Mouse (Mus musculus): ENCODE data around the gene Ugt2a2. TPM values are rescaled to one million over a fixed set of nuclear protein-coding genes. Genes with fewer than 3 reads are reported as not detected.
"Not testable (repeated sequence)": the region's sequence is repeated elsewhere in the genome, so short reads cannot be mapped to it uniquely, and the experiment has no call there.

The Ugt2a2 gene
- polyA plus RNA-seq (2015; fragmentation: Nextera tagmentation; extraction: Ambion mirVana): not detected in 2 replicates

GRCm38 (mm10) chr5:87482160-87482559 lies at the start of gene Ugt2a2:
TSS of gene Ugt2a2 (minus strand) at chr5:87482260.
- Histone ChIP-seq H3K9me3 (no peaks in the 10 kb centered on the region), H3K27me3 (replicated peaks) (no peaks in the 10 kb centered on the region), H3K9ac (no peak within 1 kb of the TSS), H3K36me3 (no peaks in the 10 kb centered on the region), H3K4me3 (replicated peaks) (no peak within 1 kb of the TSS), H3K4me2 (replicated peaks) (no peak within 1 kb of the TSS), H3K4me1 (replicated peaks) (no peaks in the 10 kb centered on the region), H3K27ac (no peak within 1 kb of the TSS)
- WGBS: 83% methylated on average over 5 of the region's 5 CpGs
- ATAC-seq: no peak

GRCm38 (mm10) chr5:87523561-87523960 lies 41.5 kb upstream of the Ugt2a2 start:
- H3K4me1 ChIP-seq (replicated peaks); H3K36me3 ChIP-seq; H3K27ac ChIP-seq; H3K9me3 ChIP-seq; ATAC-seq; H3K4me3 ChIP-seq (replicated peaks); H3K4me2 ChIP-seq (replicated peaks); H3K9ac ChIP-seq; H3K27me3 ChIP-seq (replicated peaks): not testable (repeated sequence)
- 89% methylated on average over 2 of the region's 2 CpGs for whole genome bisulfite sequencing

GRCm38 (mm10) chr5:87505776-87506458 lies 23.9 kb upstream of the Ugt2a2 start:
- Histone ChIP-seq H3K36me3 (no peaks in the 10 kb centered on the region), H3K9ac (no peak overlapping the region), H3K9me3 (no peaks in the 10 kb centered on the region), H3K4me3 (replicated peaks) (no peak overlapping the region), H3K27ac (no peak overlapping the region), H3K4me2 (replicated peaks) (no peak overlapping the region), H3K4me1 (replicated peaks) (no peaks in the 10 kb centered on the region), H3K27me3 (replicated peaks) (no peaks in the 10 kb centered on the region)
- no peak for ATAC-seq
- WGBS: 64% methylated on average over 4 of the region's 4 CpGs

GRCm38 (mm10) chr5:87502687-87503086 lies 20.6 kb upstream of the Ugt2a2 start:
- no peak for ATAC-seq
- no peaks in the 10 kb centered on the region for H3K9me3 ChIP-seq
- 83% methylated on average over 1 of the region's 1 CpGs for WGBS

DNA sequence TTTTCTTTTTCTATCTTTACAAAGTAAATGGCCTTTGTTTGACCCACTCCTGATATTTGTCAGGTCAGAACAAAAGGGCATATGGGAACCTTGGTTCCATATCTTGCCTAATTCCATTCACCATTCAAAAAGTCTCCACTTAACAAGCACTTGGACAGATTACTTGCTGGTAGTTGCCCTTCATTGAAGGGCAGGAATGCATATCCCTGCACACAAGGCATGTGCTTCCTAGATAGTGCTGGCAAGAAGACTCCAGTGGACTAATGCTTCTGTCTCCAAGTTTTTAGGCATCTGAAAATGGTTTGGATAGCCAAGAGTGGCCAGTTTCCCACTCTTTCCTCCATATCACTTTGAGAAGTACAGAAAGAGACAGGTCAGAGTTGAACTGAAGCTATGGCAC lies 17.3 kb upstream of the Ugt2a2 start:
- Histone ChIP-seq H3K36me3 (no peaks in the 10 kb centered on the region), H3K27me3 (replicated peaks) (no peaks in the 10 kb centered on the region), H3K4me2 (replicated peaks) (no peak overlapping the region), H3K4me1 (replicated peaks) (no peaks in the 10 kb centered on the region), H3K27ac (no peak overlapping the region), H3K4me3 (replicated peaks) (no peak overlapping the region), H3K9me3 (no peaks in the 10 kb centered on the region), H3K9ac (no peak overlapping the region)
- ATAC-seq: no peak

More at GRCm38 (mm10) chr5:87502687-87503086, 20.6 kb upstream of the Ugt2a2 start:
- Histone ChIP-seq H3K4me3 (replicated peaks) (no peak overlapping the region), H3K9ac (no peak overlapping the region), H3K27ac (no peak overlapping the region), H3K27me3 (replicated peaks) (no peaks in the 10 kb centered on the region), H3K4me1 (replicated peaks) (no peaks in the 10 kb centered on the region), H3K4me2 (replicated peaks) (no peak overlapping the region), H3K36me3 (no peaks in the 10 kb centered on the region)

DNA sequence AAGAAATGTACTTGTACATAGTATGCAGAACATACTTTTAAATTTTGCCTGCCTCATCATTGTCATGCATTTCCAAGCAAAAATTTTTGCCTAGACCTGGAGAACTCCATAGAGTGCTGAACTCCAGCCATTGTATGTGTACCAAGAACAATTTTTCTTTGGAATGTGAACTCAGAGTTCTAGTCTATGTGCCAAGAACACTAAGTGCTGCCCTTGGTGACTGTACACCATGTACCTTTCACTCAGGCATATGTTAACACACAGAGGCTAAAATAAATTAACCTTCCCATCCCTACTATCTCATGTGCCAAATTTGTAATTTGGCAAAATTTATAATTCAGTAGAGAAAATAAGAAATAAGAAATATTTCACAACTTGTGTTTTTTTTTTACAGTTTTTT lies 16.9 kb upstream of the Ugt2a2 start:
- H3K4me2 ChIP-seq (replicated peaks): no peak overlapping the region
- H3K27me3 ChIP-seq (replicated peaks): no peaks in the 10 kb centered on the region
- H3K36me3 ChIP-seq: no peaks in the 10 kb centered on the region
- no peaks in the 10 kb centered on the region for H3K4me1 ChIP-seq (replicated peaks)
- H3K9me3 ChIP-seq: no peaks in the 10 kb centered on the region
- H3K9ac ChIP-seq: no peak overlapping the region
- H3K4me3 ChIP-seq (replicated peaks): no peak overlapping the region
- H3K27ac ChIP-seq: no peak overlapping the region
- ATAC-seq: no peak

DNA sequence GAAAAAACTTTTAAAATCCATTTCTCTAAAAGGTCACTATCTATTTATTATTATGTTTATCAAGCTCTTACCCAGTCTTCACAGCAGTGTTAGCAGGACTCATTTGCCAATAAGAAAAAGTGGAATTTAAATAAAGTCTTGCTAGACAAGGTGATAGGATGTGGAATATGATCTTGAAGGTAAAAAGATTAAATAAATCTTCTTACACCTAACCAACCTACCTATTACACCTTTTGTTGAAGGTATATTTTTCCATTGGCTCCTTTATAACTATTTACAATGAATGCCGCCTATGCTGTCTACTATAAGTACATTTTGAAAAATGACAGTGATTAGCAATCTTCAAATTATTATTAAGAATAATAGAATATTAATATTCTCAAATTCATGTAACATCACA lies 8.7 kb upstream of the Ugt2a2 start, which contains the start of gene Ugt2a1:
Ugt2a1 (minus strand) TSS at position 101 of the 400 bp plus-strand sequence.
- H3K9ac ChIP-seq: no peak within 1 kb of the TSS
- WGBS: 80% methylated on average over 1 of the region's 1 CpGs
- no peaks in the 10 kb centered on the region for H3K4me1 ChIP-seq (replicated peaks)
- no peaks in the 10 kb centered on the region for H3K9me3 ChIP-seq
- no peaks in the 10 kb centered on the region for H3K27me3 ChIP-seq (replicated peaks)
- H3K27ac ChIP-seq: no peak within 1 kb of the TSS
- no peak within 1 kb of the TSS for H3K4me3 ChIP-seq (replicated peaks)
- H3K36me3 ChIP-seq: no peaks in the 10 kb centered on the region
- H3K4me2 ChIP-seq (replicated peaks): no peak within 1 kb of the TSS
- ATAC-seq: no peak

GRCm38 (mm10) chr5:87486706-87487105 lies 4.6 kb upstream of the Ugt2a2 start, which contains the start of gene Gm43638:
TSS of gene Gm43638 (minus strand) at chr5:87486806.
- not testable (repeated sequence) for ATAC-seq; H3K27me3 ChIP-seq (replicated peaks); H3K9me3 ChIP-seq; H3K9ac ChIP-seq; H3K27ac ChIP-seq; H3K4me3 ChIP-seq (replicated peaks); H3K4me2 ChIP-seq (replicated peaks); H3K36me3 ChIP-seq; H3K4me1 ChIP-seq (replicated peaks)
- WGBS: 88% methylated on average over 1 of the region's 1 CpGs

GRCm38 (mm10) chr5:87458810-87459209 lies 23.2 kb downstream of the Ugt2a2 start:
- H3K36me3 ChIP-seq: no peaks in the 10 kb centered on the region
- H3K4me1 ChIP-seq (replicated peaks): no peaks in the 10 kb centered on the region
- ATAC-seq: no peak
- no peak overlapping the region for H3K4me3 ChIP-seq (replicated peaks)
- no peak overlapping the region for H3K4me2 ChIP-seq (replicated peaks)
- no peak overlapping the region for H3K9ac ChIP-seq
- no peaks in the 10 kb centered on the region for H3K27me3 ChIP-seq (replicated peaks)
- H3K27ac ChIP-seq: no peak overlapping the region
- no peaks in the 10 kb centered on the region for H3K9me3 ChIP-seq
- 54% methylated on average over 1 of the region's 1 CpGs for WGBS

DNA sequence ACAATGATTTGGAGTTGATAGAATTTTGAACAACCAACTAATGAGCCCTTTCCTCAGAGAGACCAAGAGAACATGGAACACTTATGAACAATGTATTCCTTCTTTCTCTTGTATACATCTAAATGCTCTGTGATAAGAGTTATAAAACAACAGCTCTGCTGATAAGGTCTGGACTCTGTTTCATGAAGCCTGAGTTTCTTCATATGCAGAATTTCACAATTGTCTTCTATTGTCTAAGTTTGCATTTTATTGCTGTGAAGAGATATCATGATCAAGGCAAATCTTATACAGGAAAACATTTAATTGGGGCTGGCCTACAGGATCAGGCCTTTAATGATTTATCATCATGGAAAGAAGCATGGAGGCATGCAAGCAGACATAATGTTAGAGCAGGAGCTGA lies 24.4 kb downstream of the Ugt2a2 start:
- Histone ChIP-seq H3K4me2 (replicated peaks) (no peak overlapping the region), H3K4me3 (replicated peaks) (no peak overlapping the region), H3K36me3 (no peaks in the 10 kb centered on the region), H3K27ac (no peak overlapping the region), H3K27me3 (replicated peaks) (no peaks in the 10 kb centered on the region), H3K9me3 (no peaks in the 10 kb centered on the region), H3K9ac (no peak overlapping the region), H3K4me1 (replicated peaks) (no peaks in the 10 kb centered on the region)
- ATAC-seq: peak; percentile 77

- Histone ChIP-seq H3K9me3 (no peaks in the 10 kb centered on the region), H3K27ac (0 out of 2 replicates have a peak overlapping the region, but pooled peaks have one; percentile 27), H3K4me2 (replicated peaks) (no peak overlapping the region), H3K36me3 (no peaks in the 10 kb centered on the region), H3K27me3 (replicated peaks) (no peaks in the 10 kb centered on the region), H3K4me1 (replicated peaks) (no peaks in the 10 kb centered on the region), H3K9ac (no peak overlapping the region), H3K4me3 (replicated peaks) (no peak overlapping the region)
- 58% methylated on average over 3 of the region's 3 CpGs for WGBS
- ATAC-seq: peak; percentile 77
Observed at GRCm38 (mm10) chr5:87456216-87456850, 25.7 kb downstream of the Ugt2a2 start.

GRCm38 (mm10) chr5:87455519-87455918 lies 26.5 kb downstream of the Ugt2a2 start:
- no peak overlapping the region for H3K27ac ChIP-seq
- no peaks in the 10 kb centered on the region for H3K4me1 ChIP-seq (replicated peaks)
- no peak overlapping the region for H3K4me3 ChIP-seq (replicated peaks)
- no peak overlapping the region for H3K9ac ChIP-seq
- no peaks in the 10 kb centered on the region for H3K27me3 ChIP-seq (replicated peaks)
- 0 out of 2 replicates have a peak, but pooled peaks have one; percentile 40 for ATAC-seq
- no peak overlapping the region for H3K4me2 ChIP-seq (replicated peaks)
- H3K36me3 ChIP-seq: no peaks in the 10 kb centered on the region
- H3K9me3 ChIP-seq: no peaks in the 10 kb centered on the region

- not testable (repeated sequence) for H3K4me3 ChIP-seq (replicated peaks); H3K9ac ChIP-seq; H3K27me3 ChIP-seq (replicated peaks); H3K9me3 ChIP-seq; H3K4me2 ChIP-seq (replicated peaks); ATAC-seq; H3K27ac ChIP-seq; H3K36me3 ChIP-seq; H3K4me1 ChIP-seq (replicated peaks)
- WGBS: 90% methylated on average over 4 of the region's 5 CpGs
Observed at GRCm38 (mm10) chr5:87452514-87452913, 29.5 kb downstream of the Ugt2a2 start.

All from intestine, embryonic 15.5 days (tissue).